Mouse (Mus musculus): ENCODE measurements around the gene Lhx2.

DNA sequence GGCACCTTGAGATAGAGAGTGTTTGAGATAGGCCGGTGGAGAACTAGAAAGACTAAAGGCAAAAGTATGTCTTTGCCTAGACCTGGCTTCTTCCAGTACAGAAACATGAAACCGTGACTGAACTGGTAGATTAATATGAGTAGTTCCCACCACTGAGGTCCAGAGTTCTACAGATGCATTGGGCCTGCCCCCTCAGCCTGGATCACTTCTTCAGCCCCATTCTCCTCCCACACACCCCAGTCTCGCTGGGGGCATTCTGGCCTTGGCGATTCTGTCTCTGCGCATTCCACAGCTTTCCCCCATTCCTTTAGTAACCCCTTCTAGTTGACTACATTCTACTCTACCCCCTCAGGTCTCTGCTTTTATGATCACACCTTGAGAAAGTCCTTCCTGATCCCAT is 1.4 kb upstream of the Lhx2 start:
- no peak for TF ChIP-seq CTCF (IDR thresholded peaks at IDR 0.05; ENCODE audit: borderline replicate concordance, extremely low read depth, insufficient read depth, insufficient read length)
- no peak for TF ChIP-seq POLR2A (IDR thresholded peaks at IDR 0.05; ENCODE audit: borderline replicate concordance, extremely low read depth, insufficient read depth, insufficient read length, poor library complexity, severe bottlenecking)
